Mouse (Mus musculus): ENCODE measurements around the gene Duoxa2. TPM values are rescaled to one million over a fixed set of nuclear protein-coding genes. Genes with fewer than 3 reads are reported as not detected.

The Duoxa2 gene
- polyA plus RNA-seq (2015; fragmentation: Nextera tagmentation; extraction: Ambion mirVana): 0.19 and 0.26 TPM in 2 replicates

DNA sequence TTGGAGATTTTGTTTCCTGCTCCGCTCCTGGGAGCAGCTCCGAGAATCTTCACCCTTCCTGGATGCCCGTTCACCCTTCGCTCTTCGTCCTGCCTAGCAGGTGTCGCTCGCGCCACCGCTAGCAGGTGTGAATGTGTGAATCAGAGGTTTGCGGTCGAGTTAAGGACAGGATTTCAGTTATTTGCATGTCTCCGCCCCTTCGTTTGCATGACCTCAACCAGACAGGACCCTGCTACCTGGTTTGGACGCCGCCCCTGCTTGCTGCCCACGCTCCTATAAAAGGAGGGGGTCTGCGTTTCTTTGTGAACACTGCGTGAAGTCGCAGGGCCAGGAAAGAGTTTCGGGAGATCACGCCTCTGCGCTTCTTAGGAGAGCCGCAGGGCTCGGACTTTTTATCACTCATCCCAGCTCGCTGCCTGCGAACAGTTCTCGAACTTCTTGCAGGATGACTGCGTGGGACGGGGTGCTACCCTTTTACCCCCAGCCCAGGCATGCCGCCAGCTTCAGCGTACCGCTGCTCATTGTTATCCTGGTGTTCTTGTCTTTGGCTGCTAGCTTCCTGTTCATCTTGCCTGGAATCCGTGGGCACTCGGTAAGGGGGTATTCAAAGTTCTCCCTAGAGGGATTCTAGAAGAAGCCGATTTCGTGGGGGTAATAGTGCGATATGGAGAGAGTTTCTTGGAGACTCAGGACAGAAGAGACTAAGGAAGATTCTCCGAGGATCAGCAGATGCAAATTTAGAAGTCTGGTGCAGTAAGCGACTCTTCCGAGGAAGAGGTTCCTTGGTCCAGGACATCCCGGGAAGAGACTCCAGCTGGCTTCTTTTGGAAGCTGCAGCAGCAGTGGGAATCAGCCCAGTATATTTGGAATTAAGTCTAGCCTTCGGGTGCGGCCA is at the start of gene Duoxa2:
Duoxa2 (plus strand) TSS at position 305 of the 895 bp plus-strand sequence.
- H3K4me1 ChIP-seq (ENCODE audit: control insufficient read depth, insufficient read depth, low read length): peaks cover 36% of the 10 kb centered on the region
- under 1% methylated on average over 43 of the region's 43 CpGs for WGBS
- H3K27ac ChIP-seq (ENCODE audit: low read length): no peak within 1 kb of the TSS
- ATAC-seq: no peak
- H3K36me3 ChIP-seq (ENCODE audit: control insufficient read depth, insufficient read depth, low read length): no peaks in the 10 kb centered on the region
- H3K4me3 ChIP-seq (ENCODE audit: low read depth, low read length): peak within 1 kb of the TSS; percentile 33
- 0 out of 2 replicates have a peak within 1 kb of the TSS, but pooled peaks have one; percentile 11 for H3K9ac ChIP-seq (ENCODE audit: low read depth, low read length)
- H3K9me3 ChIP-seq (replicated peaks; ENCODE audit: control insufficient read depth, low read length, poor library complexity, severe bottlenecking): no peaks in the 10 kb centered on the region
- peaks cover 60% of the 10 kb centered on the region for H3K27me3 ChIP-seq (ENCODE audit: control insufficient read depth, insufficient read depth, low read depth, low read length)
- H3K4me2 ChIP-seq (ENCODE audit: low read length): peak within 1 kb of the TSS; percentile 57

DNA sequence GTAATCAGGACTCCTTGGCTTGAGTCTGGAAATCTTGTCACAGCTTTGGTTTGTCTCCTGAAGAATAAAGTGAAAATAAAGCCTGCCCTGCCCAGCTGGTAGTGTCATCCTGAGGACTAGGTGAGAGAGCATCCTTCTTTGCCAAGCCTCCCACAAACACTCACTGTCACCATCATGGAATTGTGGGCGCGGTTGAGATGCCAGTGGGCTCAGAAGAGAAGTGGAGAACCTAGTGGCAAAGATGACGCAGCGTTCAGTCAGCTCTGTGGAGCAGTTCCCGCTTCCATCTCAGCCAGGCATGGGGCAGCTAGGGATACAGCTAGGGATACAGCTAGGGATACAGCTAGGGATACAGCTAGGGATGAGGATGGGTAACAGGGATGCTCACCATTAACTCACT is 42.7 kb upstream of the Duoxa2 start:
- no peak overlapping the region for H3K27ac ChIP-seq (ENCODE audit: low read length)
- no peak overlapping the region for H3K4me2 ChIP-seq (ENCODE audit: low read length)
- no peaks in the 10 kb centered on the region for H3K4me1 ChIP-seq (ENCODE audit: control insufficient read depth, insufficient read depth, low read length)
- no peaks in the 10 kb centered on the region for H3K36me3 ChIP-seq (ENCODE audit: control insufficient read depth, insufficient read depth, low read length)
- 97% methylated on average over 5 of the region's 5 CpGs for WGBS
- 0 out of 2 replicates have a peak overlapping the region, but pooled peaks have one; percentile 20 for H3K9ac ChIP-seq (ENCODE audit: low read depth, low read length)
- no peaks in the 10 kb centered on the region for H3K9me3 ChIP-seq (replicated peaks; ENCODE audit: control insufficient read depth, low read length, poor library complexity, severe bottlenecking)
- ATAC-seq: no peak
- H3K4me3 ChIP-seq (ENCODE audit: low read depth, low read length): no peak overlapping the region
- no peaks in the 10 kb centered on the region for H3K27me3 ChIP-seq (ENCODE audit: control insufficient read depth, insufficient read depth, low read depth, low read length)

DNA sequence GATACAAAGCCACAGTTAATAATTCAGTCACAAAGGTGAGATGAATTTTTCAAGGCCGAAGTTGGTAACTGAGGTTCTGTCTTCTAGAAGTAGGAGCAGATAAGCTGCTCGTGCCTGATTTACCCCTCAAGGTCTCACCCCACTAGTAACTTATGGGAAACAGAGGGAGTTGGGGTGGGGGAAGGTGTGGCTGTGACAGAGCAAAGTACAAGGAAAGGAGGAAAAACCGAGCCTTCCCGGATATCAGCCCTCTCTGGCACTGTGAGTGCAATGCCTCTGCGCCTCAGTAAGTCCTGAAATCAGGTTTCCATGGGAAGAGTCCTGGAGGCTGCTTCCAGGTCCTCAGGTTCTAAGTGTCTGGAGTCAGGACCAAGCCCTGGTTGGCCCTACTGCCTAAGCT is 38.0 kb upstream of the Duoxa2 start:
- Histone ChIP-seq H3K36me3 (ENCODE audit: control insufficient read depth, insufficient read depth, low read length) (no peaks in the 10 kb centered on the region), H3K4me2 (ENCODE audit: low read length) (no peak overlapping the region), H3K4me3 (ENCODE audit: low read depth, low read length) (no peak overlapping the region), H3K9me3 (replicated peaks; ENCODE audit: control insufficient read depth, low read length, poor library complexity, severe bottlenecking) (no peaks in the 10 kb centered on the region), H3K4me1 (ENCODE audit: control insufficient read depth, insufficient read depth, low read length) (peaks cover 12% of the 10 kb centered on the region), H3K9ac (ENCODE audit: low read depth, low read length) (no peak overlapping the region), H3K27ac (ENCODE audit: low read length) (no peak overlapping the region), H3K27me3 (ENCODE audit: control insufficient read depth, insufficient read depth, low read depth, low read length) (no peaks in the 10 kb centered on the region)
- 93% methylated on average over 5 of the region's 5 CpGs for WGBS
- no peak for ATAC-seq

DNA sequence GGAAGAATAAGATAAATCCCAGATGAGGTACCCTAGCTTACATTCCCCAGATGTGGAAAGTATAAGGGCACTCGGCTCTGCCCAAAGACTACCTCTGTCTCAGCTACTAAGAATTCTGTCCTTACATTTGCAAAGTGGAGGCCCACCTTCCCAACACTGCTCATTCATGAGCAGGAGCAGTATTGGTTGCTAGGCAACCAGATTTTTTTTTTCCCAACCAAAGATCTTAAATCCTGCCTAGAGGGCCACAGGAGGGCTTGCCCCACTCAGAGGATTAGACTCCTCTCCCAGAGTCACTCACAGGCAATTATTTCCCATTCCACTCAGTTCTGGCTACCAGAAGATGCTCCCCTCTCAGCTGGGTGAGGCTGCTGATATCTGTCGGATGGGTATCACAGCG is 34.0 kb upstream of the Duoxa2 start:
- Histone ChIP-seq H3K4me2 (ENCODE audit: low read length) (no peak overlapping the region; the same call in 1 of the 2 replicates), H3K27ac (ENCODE audit: low read length) (peak overlapping the region; percentile 67), H3K9ac (ENCODE audit: low read depth, low read length) (no peak overlapping the region), H3K4me3 (ENCODE audit: low read depth, low read length) (no peak overlapping the region), H3K27me3 (ENCODE audit: control insufficient read depth, insufficient read depth, low read depth, low read length) (no peaks in the 10 kb centered on the region), H3K4me1 (ENCODE audit: control insufficient read depth, insufficient read depth, low read length) (peaks cover 12% of the 10 kb centered on the region), H3K9me3 (replicated peaks; ENCODE audit: control insufficient read depth, low read length, poor library complexity, severe bottlenecking) (no peaks in the 10 kb centered on the region), H3K36me3 (ENCODE audit: control insufficient read depth, insufficient read depth, low read length) (no peaks in the 10 kb centered on the region)
- ATAC-seq: peak; percentile 91
- 18% methylated on average over 3 of the region's 3 CpGs for WGBS

DNA sequence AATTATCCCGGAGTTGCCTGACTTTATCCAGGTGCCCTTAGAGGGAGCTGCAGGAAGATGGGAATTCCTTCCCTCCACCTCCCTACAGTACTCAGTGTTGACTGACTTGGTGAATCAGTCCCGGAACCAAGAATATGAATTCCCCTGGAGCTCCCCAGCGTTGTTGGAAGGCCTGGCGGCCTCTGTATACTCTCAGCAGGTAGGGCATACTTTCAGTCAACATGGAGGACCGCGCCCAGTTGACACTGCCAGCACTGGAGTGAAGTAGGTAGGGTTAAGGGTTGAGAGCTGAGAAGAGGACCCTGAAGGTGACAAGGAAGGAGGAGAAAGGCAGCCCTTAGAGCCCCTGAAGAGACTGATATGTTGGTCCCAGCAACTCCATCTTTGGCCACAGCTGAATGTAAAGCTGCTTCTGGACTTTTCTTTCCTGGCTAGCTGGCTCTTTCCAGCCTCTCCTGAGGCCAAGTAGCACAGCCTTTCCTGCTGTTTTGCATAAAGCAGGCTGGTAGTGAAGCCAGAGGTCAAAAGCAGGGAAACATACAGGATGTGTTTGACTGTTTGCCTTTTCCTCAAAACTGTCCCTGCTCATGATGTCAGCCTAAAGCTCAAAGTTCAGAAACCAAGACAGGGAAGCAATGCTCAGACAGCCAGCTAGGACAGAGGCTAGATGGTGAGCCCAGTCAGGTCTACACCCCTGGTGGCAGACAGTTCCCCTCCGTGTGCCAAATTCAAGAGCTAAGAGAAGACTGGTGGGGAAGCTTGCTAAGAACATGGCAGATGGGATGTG is 32.1 kb upstream of the Duoxa2 start:
- WGBS: 93% methylated on average over 7 of the region's 7 CpGs
- Histone ChIP-seq H3K9me3 (replicated peaks; ENCODE audit: control insufficient read depth, low read length, poor library complexity, severe bottlenecking) (no peaks in the 10 kb centered on the region), H3K27ac (ENCODE audit: low read length) (no peak overlapping the region), H3K4me3 (ENCODE audit: low read depth, low read length) (no peak overlapping the region), H3K4me2 (ENCODE audit: low read length) (no peak overlapping the region), H3K9ac (ENCODE audit: low read depth, low read length) (no peak overlapping the region), H3K27me3 (ENCODE audit: control insufficient read depth, insufficient read depth, low read depth, low read length) (no peaks in the 10 kb centered on the region), H3K4me1 (ENCODE audit: control insufficient read depth, insufficient read depth, low read length) (peaks cover 12% of the 10 kb centered on the region), H3K36me3 (ENCODE audit: control insufficient read depth, insufficient read depth, low read length) (no peaks in the 10 kb centered on the region)
- ATAC-seq: no peak

DNA sequence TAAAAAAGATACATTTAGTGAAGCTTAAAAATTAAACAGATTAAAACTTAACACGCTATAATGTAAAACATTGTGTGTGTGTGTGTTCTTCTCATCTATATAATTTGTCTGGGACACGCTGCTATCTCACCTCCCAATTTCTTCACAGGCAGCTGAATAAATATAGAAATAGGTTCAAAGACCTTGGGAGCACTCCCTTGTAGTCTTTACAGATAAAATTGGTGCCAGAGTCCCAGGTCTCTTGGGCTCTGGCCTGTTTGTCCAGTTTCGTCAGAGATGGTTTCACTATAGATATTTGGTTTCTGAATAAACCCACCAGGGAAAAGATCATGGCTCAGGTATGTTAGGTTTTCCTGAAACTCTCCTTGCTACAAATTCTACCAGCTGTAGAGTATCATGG is 19.9 kb upstream of the Duoxa2 start:
- Histone ChIP-seq H3K36me3 (ENCODE audit: control insufficient read depth, insufficient read depth, low read length) (no peaks in the 10 kb centered on the region), H3K4me2 (ENCODE audit: low read length) (no peak overlapping the region), H3K4me1 (ENCODE audit: control insufficient read depth, insufficient read depth, low read length) (no peaks in the 10 kb centered on the region), H3K27me3 (ENCODE audit: control insufficient read depth, insufficient read depth, low read depth, low read length) (no peaks in the 10 kb centered on the region), H3K9me3 (replicated peaks; ENCODE audit: control insufficient read depth, low read length, poor library complexity, severe bottlenecking) (no peaks in the 10 kb centered on the region), H3K4me3 (ENCODE audit: low read depth, low read length) (no peak overlapping the region), H3K27ac (ENCODE audit: low read length) (no peak overlapping the region), H3K9ac (ENCODE audit: low read depth, low read length) (no peak overlapping the region)
- WGBS: 91% methylated on average over 3 of the region's 3 CpGs
- no peak for ATAC-seq

DNA sequence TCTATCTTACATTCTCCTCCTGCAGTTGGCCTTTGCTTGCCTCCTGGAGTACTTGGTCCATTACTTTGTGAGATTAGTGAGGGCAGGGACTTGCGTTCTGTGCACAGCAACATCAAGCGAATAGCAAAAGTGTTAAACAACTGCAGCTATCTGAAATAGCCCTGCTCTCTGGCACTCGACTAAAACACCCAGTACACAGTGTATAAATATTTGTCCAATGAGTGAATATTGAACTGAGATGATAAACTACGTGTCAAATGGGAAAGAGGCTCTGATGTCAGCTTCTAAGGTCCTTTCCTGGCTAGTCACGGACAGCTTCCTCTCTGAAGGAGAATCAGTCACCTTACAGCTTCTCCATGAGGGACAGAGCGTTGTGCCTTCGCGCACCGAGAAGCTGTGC is 14.6 kb upstream of the Duoxa2 start:
- no peak overlapping the region for H3K9ac ChIP-seq (ENCODE audit: low read depth, low read length)
- no peak for ATAC-seq
- no peaks in the 10 kb centered on the region for H3K36me3 ChIP-seq (ENCODE audit: control insufficient read depth, insufficient read depth, low read length)
- WGBS: 90% methylated on average over 9 of the region's 9 CpGs
- H3K9me3 ChIP-seq (replicated peaks; ENCODE audit: control insufficient read depth, low read length, poor library complexity, severe bottlenecking): no peaks in the 10 kb centered on the region
- no peaks in the 10 kb centered on the region for H3K4me1 ChIP-seq (ENCODE audit: control insufficient read depth, insufficient read depth, low read length)
- no peaks in the 10 kb centered on the region for H3K27me3 ChIP-seq (ENCODE audit: control insufficient read depth, insufficient read depth, low read depth, low read length)
- no peak overlapping the region for H3K4me3 ChIP-seq (ENCODE audit: low read depth, low read length)
- H3K4me2 ChIP-seq (ENCODE audit: low read length): no peak overlapping the region
- H3K27ac ChIP-seq (ENCODE audit: low read length): no peak overlapping the region

DNA sequence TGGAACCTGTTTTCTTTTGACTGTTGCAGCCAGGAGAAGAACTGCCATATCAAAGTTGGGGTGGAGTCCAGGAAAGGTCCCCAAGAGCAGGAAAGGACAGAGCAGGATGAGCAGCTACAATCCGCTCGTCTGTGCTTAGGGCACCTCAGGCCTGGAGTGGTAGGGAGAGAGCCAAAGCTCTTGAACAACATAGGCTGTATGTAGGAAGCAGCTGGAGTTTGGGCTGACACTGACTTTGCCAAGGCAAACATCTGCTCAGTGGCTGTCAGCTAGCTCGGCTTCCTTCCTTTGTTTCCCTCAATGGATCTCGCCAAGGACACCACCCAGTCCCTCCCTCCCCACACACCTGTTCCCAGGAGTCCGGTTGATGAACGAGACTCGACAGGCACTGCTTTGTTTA is 12.6 kb upstream of the Duoxa2 start:
- H3K9ac ChIP-seq (ENCODE audit: low read depth, low read length): no peak overlapping the region
- H3K27me3 ChIP-seq (ENCODE audit: control insufficient read depth, insufficient read depth, low read depth, low read length): no peaks in the 10 kb centered on the region
- no peaks in the 10 kb centered on the region for H3K36me3 ChIP-seq (ENCODE audit: control insufficient read depth, insufficient read depth, low read length)
- H3K4me3 ChIP-seq (ENCODE audit: low read depth, low read length): no peak overlapping the region
- ATAC-seq: no peak
- no peak overlapping the region for H3K4me2 ChIP-seq (ENCODE audit: low read length)
- no peaks in the 10 kb centered on the region for H3K9me3 ChIP-seq (replicated peaks; ENCODE audit: control insufficient read depth, low read length, poor library complexity, severe bottlenecking)
- no peaks in the 10 kb centered on the region for H3K4me1 ChIP-seq (ENCODE audit: control insufficient read depth, insufficient read depth, low read length)
- no peak overlapping the region for H3K27ac ChIP-seq (ENCODE audit: low read length)
- 70% methylated on average over 7 of the region's 7 CpGs for WGBS

DNA sequence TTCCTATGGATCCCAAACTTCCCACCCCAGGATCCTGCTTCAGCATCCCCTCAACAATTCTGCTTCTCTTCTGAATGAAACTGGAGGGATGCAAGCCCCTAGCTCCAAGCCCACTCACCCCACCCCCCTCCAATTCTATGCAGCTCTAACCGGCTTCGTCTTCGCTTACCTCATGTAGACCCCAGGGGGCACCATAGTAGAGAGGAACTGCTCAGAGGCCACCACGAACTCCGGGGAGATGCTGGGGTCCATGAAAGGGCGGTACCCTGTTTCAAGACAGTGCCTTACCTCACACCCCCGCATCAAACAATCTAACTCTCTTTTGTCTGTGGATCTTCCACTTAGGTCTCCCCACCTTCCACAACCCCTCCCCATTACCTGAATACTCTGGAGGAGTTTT is 3.8 kb upstream of the Duoxa2 start:
- Histone ChIP-seq H3K27me3 (ENCODE audit: control insufficient read depth, insufficient read depth, low read depth, low read length) (peaks cover 42% of the 10 kb centered on the region), H3K4me1 (ENCODE audit: control insufficient read depth, insufficient read depth, low read length) (peaks cover 20% of the 10 kb centered on the region), H3K9ac (ENCODE audit: low read depth, low read length) (no peak overlapping the region), H3K9me3 (replicated peaks; ENCODE audit: control insufficient read depth, low read length, poor library complexity, severe bottlenecking) (no peaks in the 10 kb centered on the region), H3K4me2 (ENCODE audit: low read length) (no peak overlapping the region), H3K4me3 (ENCODE audit: low read depth, low read length) (no peak overlapping the region), H3K36me3 (ENCODE audit: control insufficient read depth, insufficient read depth, low read length) (no peaks in the 10 kb centered on the region), H3K27ac (ENCODE audit: low read length) (no peak overlapping the region)
- 4% methylated on average over 7 of the region's 7 CpGs for WGBS
- ATAC-seq: no peak
